Mouse (Mus musculus) liver, adult (tissue): ENCODE measurements at regions not wholly inside any gene's neighbourhood (a gene's known extent, or its start where the extent isn't known, plus 50 kb on each side); places are given as distances from the start of the nearest gene placed in this dataset.

ENCODE experiments used
- GATA4 ChIP-seq: IDR thresholded peaks from 2 replicates; pipeline ENCODE4 v1.6.1; 2014; ENCODE audit warnings: mild to moderate bottlenecking, low read length; ENCODE audit not compliant: insufficient replicate concordance

GRCm38 (mm10) chr8:107815775-107816174 lies 126.7 kb upstream of the Zfhx3 start:
- no peak for TF ChIP-seq GATA4

- TF ChIP-seq GATA4 = no peak
Observed at GRCm38 (mm10) chr8:107817796-107818195, 124.6 kb upstream of the Zfhx3 start.

- no peak for TF ChIP-seq GATA4
Observed at GRCm38 (mm10) chr8:107820174-107820760, 122.2 kb upstream of the Zfhx3 start.

GRCm38 (mm10) chr8:107821522-107821921 lies 120.9 kb upstream of the Zfhx3 start:
- TF ChIP-seq GATA4 = no peak

- TF ChIP-seq GATA4 = no peak
Observed at GRCm38 (mm10) chr8:107824096-107824495, 118.3 kb upstream of the Zfhx3 start.

- no peak for TF ChIP-seq GATA4
Observed at GRCm38 (mm10) chr8:107824640-107825039, 117.8 kb upstream of the Zfhx3 start.

GRCm38 (mm10) chr8:107827500-107828125 lies 114.8 kb upstream of the Zfhx3 start:
- TF ChIP-seq GATA4 = no peak

GRCm38 (mm10) chr8:107828541-107828940 lies 113.9 kb upstream of the Zfhx3 start:
- no peak for TF ChIP-seq GATA4

GRCm38 (mm10) chr8:107833481-107833880 lies 109.0 kb upstream of the Zfhx3 start:
- no peak for TF ChIP-seq GATA4

- TF ChIP-seq GATA4 = no peak
Observed at GRCm38 (mm10) chr8:107846141-107846540, 96.3 kb upstream of the Zfhx3 start.

- no peak for TF ChIP-seq GATA4
Observed at GRCm38 (mm10) chr8:107851236-107852043, 91.0 kb upstream of the Zfhx3 start.

GRCm38 (mm10) chr8:107859770-107860169 lies 82.7 kb upstream of the Zfhx3 start:
- no peak for TF ChIP-seq GATA4

- TF ChIP-seq GATA4 = no peak
Observed at GRCm38 (mm10) chr8:107860251-107860650, 82.2 kb upstream of the Zfhx3 start.

- TF ChIP-seq GATA4 = no peak
Observed at GRCm38 (mm10) chr8:107864802-107865651, 77.4 kb upstream of the Zfhx3 start.

GRCm38 (mm10) chr8:107865744-107866143 lies 76.7 kb upstream of the Zfhx3 start:
- no peak for TF ChIP-seq GATA4
